ENCODE assay signal across 11 mouse cellular contexts in the genomic region with DNA sequence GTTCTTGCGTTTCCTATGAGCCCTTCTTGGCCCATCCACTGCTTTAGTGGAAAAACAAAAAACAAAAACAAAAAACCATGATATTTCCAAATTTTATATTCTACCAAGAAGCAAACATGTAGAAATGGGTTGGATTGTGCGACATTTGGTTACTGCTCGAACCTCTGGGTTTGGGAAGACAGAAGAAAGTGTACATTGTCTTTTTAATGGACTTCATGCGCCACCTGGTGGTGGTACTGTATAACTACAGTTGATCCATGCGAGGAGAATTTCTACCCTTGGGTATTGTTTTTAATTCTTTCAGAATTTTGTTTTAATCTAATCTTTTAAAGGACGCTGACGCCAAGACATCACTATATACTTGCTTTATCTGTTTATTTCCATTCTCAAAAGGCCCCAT.
DNase-seq lines count a peak whose midpoint lies in the region; ATAC-seq and TF ChIP-seq lines count a peak whose summit lies in the region.
"Had no signal": no experiment of that assay in that cellular context is flagged by ENCODE, and none has a peak within 500 bp of the region (broad histone marks: within the 10 kb centered on the region; RNA-seq: fewer than 3 reads in every experiment).

No protein-coding gene starts in this region.

- DNase-seq in kidney, postnatal 0 days (ENCODE audit: low spot score), result peak; percentile 87
- no peak for DNase-seq in kidney, adult 8-10 months
- DNase-seq in CD4-positive, CD25-positive, alpha-beta regulatory T cell, adult 2 months (ENCODE audit: low read depth, low spot score), result peak; percentile 72
- DNase-seq in adrenal gland, adult 18-20 months (ENCODE audit: low spot score in 2 of 2), result peak; percentile 49 to 68
- DNase-seq in embryo, embryonic 11 days, result peak; percentile 79
- peak; percentile 85 for DNase-seq in hindbrain, postnatal 0 days (ENCODE audit: low spot score)
- DNase-seq in naive thymus-derived CD4-positive, alpha-beta T cell, adult 2 months (ENCODE audit: low read depth), result peak; percentile 76
- peak; percentile 18 to 31 for DNase-seq in thymus, postnatal 36 days

- H3K4me3 ChIP-seq in kidney, postnatal 0 days (replicated peaks; ENCODE audit: low read depth, low read length), result no peak overlapping the region
- H3K4me3 ChIP-seq in hindbrain, postnatal 0 days (ENCODE audit: low read length), result no peak overlapping the region
- H3K4me3 ChIP-seq: embryonic facial prominence, embryonic 13.5 days; limb, embryonic 12.5 days; stomach, embryonic 15.5 days had no signal

- no peak overlapping the region for H3K27ac ChIP-seq in kidney, postnatal 0 days
- H3K27ac ChIP-seq in hindbrain, postnatal 0 days, result no peak overlapping the region
- H3K27ac ChIP-seq: embryonic facial prominence, embryonic 13.5 days; limb, embryonic 12.5 days; stomach, embryonic 15.5 days had no signal

- ATAC-seq in kidney, postnatal 0 days (replicated peaks; ENCODE audit: low FRiP score, low read depth), result no peak
- no peak for ATAC-seq in hindbrain, postnatal 0 days

- H3K36me3 ChIP-seq in kidney, postnatal 0 days (ENCODE audit: insufficient read depth, low read length), result 0 out of 2 replicates have a peak, but pooled peaks cover 4% of the 10 kb centered on the region
- H3K36me3 ChIP-seq in hindbrain, postnatal 0 days (ENCODE audit: insufficient read depth, low read length), result peaks cover 5% of the 10 kb centered on the region; the same call in 1 of the 2 replicates
- H3K36me3 ChIP-seq: embryonic facial prominence, embryonic 13.5 days; stomach, embryonic 15.5 days had no signal

- 17% methylated on average over 7 of the region's 7 CpGs for WGBS in kidney, postnatal 0 days
- WGBS in hindbrain, postnatal 0 days, result 17% methylated on average over 7 of the region's 7 CpGs

- no peak overlapping the region for H3K4me2 ChIP-seq in kidney, postnatal 0 days (ENCODE audit: low read length)
- H3K4me2 ChIP-seq in hindbrain, postnatal 0 days (ENCODE audit: low read depth, low read length), result no peak overlapping the region
- H3K4me2 ChIP-seq: embryonic facial prominence, embryonic 13.5 days; limb, embryonic 12.5 days; stomach, embryonic 15.5 days had no signal

- H3K4me1 ChIP-seq in kidney, postnatal 0 days (replicated peaks; ENCODE audit: insufficient read depth, low read length), result no peaks in the 10 kb centered on the region
- no peaks in the 10 kb centered on the region for H3K4me1 ChIP-seq in hindbrain, postnatal 0 days (ENCODE audit: insufficient read depth, low read length)

- H3K27me3 ChIP-seq in kidney, postnatal 0 days (ENCODE audit: insufficient read depth, low read length), result no peaks in the 10 kb centered on the region
- H3K27me3 ChIP-seq in hindbrain, postnatal 0 days (ENCODE audit: insufficient read depth, low read length), result no peaks in the 10 kb centered on the region
- H3K27me3 ChIP-seq: embryonic facial prominence, embryonic 13.5 days; stomach, embryonic 15.5 days had no signal

- TF ChIP-seq CTCF in kidney, postnatal 0 days (IDR thresholded peaks at IDR 0.05; ENCODE audit: low read depth), result peak; percentile 87
- TF ChIP-seq CTCF in hindbrain, postnatal 0 days (IDR thresholded peaks at IDR 0.05; ENCODE audit: low read depth), result peak; percentile 83

- H3K9me3 ChIP-seq in kidney, postnatal 0 days (replicated peaks; ENCODE audit: low read length), result no peaks in the 10 kb centered on the region
- no peaks in the 10 kb centered on the region for H3K9me3 ChIP-seq in hindbrain, postnatal 0 days (ENCODE audit: low read length)
- H3K9me3 ChIP-seq: embryonic facial prominence, embryonic 13.5 days; limb, embryonic 12.5 days; stomach, embryonic 15.5 days had no signal

- H3K9ac ChIP-seq in kidney, postnatal 0 days (ENCODE audit: low read depth, low read length), result no peak overlapping the region
- no peak overlapping the region for H3K9ac ChIP-seq in hindbrain, postnatal 0 days (replicated peaks; ENCODE audit: low read length)
- H3K9ac ChIP-seq: embryonic facial prominence, embryonic 13.5 days; limb, embryonic 12.5 days; stomach, embryonic 15.5 days had no signal

Comparison
In these comparisons a context has a peak if more than half of its experiments do, and no peak if none do; other contexts are left out.
1. DNase-seq: peak in kidney, postnatal 0 days (single experiment), CD4-positive, CD25-positive, alpha-beta regulatory T cell, adult 2 months (single experiment), adrenal gland, adult 18-20 months (2 of 2), embryo, embryonic 11 days (single experiment), hindbrain, postnatal 0 days (single experiment), naive thymus-derived CD4-positive, alpha-beta T cell, adult 2 months (single experiment) and thymus, postnatal 36 days (2 of 2); none in kidney, adult 8-10 months (0 of 2).